Mouse (Mus musculus): ENCODE data around the gene Col19a1. TPM values are rescaled to one million over a fixed set of nuclear protein-coding genes. Genes with fewer than 3 reads are reported as not detected.

Col19a1 gene
- polyA plus RNA-seq, 1 experiment: 1.2 TPM

GRCm38 (mm10) chr1:24226941-24227711 lies 360.1 kb downstream of the Col19a1 start:
- 72% methylated on average over 6 of the region's 6 CpGs for WGBS
- H3K4me3 ChIP-seq (replicated peaks; ENCODE audit: control insufficient read depth, low read depth, low read length): no peak overlapping the region
- H3K27ac ChIP-seq (ENCODE audit: control insufficient read depth, insufficient read depth, low read depth, low read length, poor library complexity): no peak overlapping the region
- TF ChIP-seq POLR2A (IDR thresholded peaks at IDR 0.05; ENCODE audit: borderline replicate concordance, control insufficient read depth, low read depth, low read length): no peak
- no peak for TF ChIP-seq CTCF (IDR thresholded peaks at IDR 0.05; ENCODE audit: control insufficient read depth, insufficient read depth, low read length)
- H3K4me1 ChIP-seq (ENCODE audit: control insufficient read depth, insufficient read depth, low read length): no peaks in the 10 kb centered on the region

- TF ChIP-seq CTCF (IDR thresholded peaks at IDR 0.05; ENCODE audit: control insufficient read depth, insufficient read depth, low read length) (no peak), POLR2A (IDR thresholded peaks at IDR 0.05; ENCODE audit: borderline replicate concordance, control insufficient read depth, low read depth, low read length) (no peak)
Measured at GRCm38 (mm10) chr1:24225825-24226526, 361.3 kb downstream of the Col19a1 start.

GRCm38 (mm10) chr1:24222981-24223612 lies 364.2 kb downstream of the Col19a1 start:
- H3K27ac ChIP-seq (ENCODE audit: control insufficient read depth, insufficient read depth, low read depth, low read length, poor library complexity): no peak overlapping the region
- TF ChIP-seq CTCF (IDR thresholded peaks at IDR 0.05; ENCODE audit: control insufficient read depth, insufficient read depth, low read length): no peak
- no peak for TF ChIP-seq POLR2A (IDR thresholded peaks at IDR 0.05; ENCODE audit: borderline replicate concordance, control insufficient read depth, low read depth, low read length)
- H3K4me3 ChIP-seq (replicated peaks; ENCODE audit: control insufficient read depth, low read depth, low read length): no peak overlapping the region
- H3K4me1 ChIP-seq (ENCODE audit: control insufficient read depth, insufficient read depth, low read length): no peaks in the 10 kb centered on the region
- 84% methylated on average over 8 of the region's 8 CpGs for WGBS

More at GRCm38 (mm10) chr1:24225825-24226526, 361.3 kb downstream of the Col19a1 start:
- Histone ChIP-seq H3K27ac (ENCODE audit: control insufficient read depth, insufficient read depth, low read depth, low read length, poor library complexity) (no peak overlapping the region), H3K4me1 (ENCODE audit: control insufficient read depth, insufficient read depth, low read length) (no peaks in the 10 kb centered on the region), H3K4me3 (replicated peaks; ENCODE audit: control insufficient read depth, low read depth, low read length) (no peak overlapping the region)
- WGBS: 67% methylated on average over 4 of the region's 4 CpGs

GRCm38 (mm10) chr1:24222231-24222630 lies 365.0 kb downstream of the Col19a1 start:
- WGBS: 83% methylated on average over 2 of the region's 2 CpGs

GRCm38 (mm10) chr1:24219041-24219440 lies 368.2 kb downstream of the Col19a1 start:
- TF ChIP-seq POLR2A (IDR thresholded peaks at IDR 0.05; ENCODE audit: borderline replicate concordance, control insufficient read depth, low read depth, low read length) (no peak), CTCF (IDR thresholded peaks at IDR 0.05; ENCODE audit: control insufficient read depth, insufficient read depth, low read length) (no peak)
- Histone ChIP-seq H3K27ac (ENCODE audit: control insufficient read depth, insufficient read depth, low read depth, low read length, poor library complexity) (no peak overlapping the region), H3K4me3 (replicated peaks; ENCODE audit: control insufficient read depth, low read depth, low read length) (no peak overlapping the region), H3K4me1 (ENCODE audit: control insufficient read depth, insufficient read depth, low read length) (no peaks in the 10 kb centered on the region)
- 60% methylated on average over 6 of the region's 6 CpGs for WGBS

More at GRCm38 (mm10) chr1:24222231-24222630, 365.0 kb downstream of the Col19a1 start:
- Histone ChIP-seq H3K4me1 (ENCODE audit: control insufficient read depth, insufficient read depth, low read length) (no peaks in the 10 kb centered on the region), H3K27ac (ENCODE audit: control insufficient read depth, insufficient read depth, low read depth, low read length, poor library complexity) (no peak overlapping the region), H3K4me3 (replicated peaks; ENCODE audit: control insufficient read depth, low read depth, low read length) (no peak overlapping the region)
- no peak for TF ChIP-seq POLR2A (IDR thresholded peaks at IDR 0.05; ENCODE audit: borderline replicate concordance, control insufficient read depth, low read depth, low read length)
- no peak for TF ChIP-seq CTCF (IDR thresholded peaks at IDR 0.05; ENCODE audit: control insufficient read depth, insufficient read depth, low read length)

Other genes with a start within 250 kb of the Col19a1 start
- gene Lmbrd1, start 91.2 kb upstream of the Col19a1 start, polyA plus RNA-seq (2011; ENCODE audit: insufficient read depth, insufficient read length, low replicate concordance, missing spikeins): 5.1 and 12.5 TPM in 2 replicates